Mouse (Mus musculus) splenic B cell, adult 2 months (primary cell): ENCODE results near the gene Adig.

Experiments used
- DNase-seq: peaks from one replicate; pipeline ENCODE4 v3.0.0-alpha.2; 2011; ENCODE audit warnings: low read depth, low spot score
- H3K27me3 ChIP-seq: 2 replicates; pipeline ENCODE4 v1.6.1; 2012; ENCODE audit warnings: mild to moderate bottlenecking, low read length, moderate library complexity, mixed read lengths; ENCODE audit not compliant: control insufficient read depth, poor library complexity, insufficient read depth, severe bottlenecking
- H3K36me3 ChIP-seq: 2 replicates; pipeline ENCODE4 v1.6.1; 2012; ENCODE audit warnings: mild to moderate bottlenecking, low read length, moderate library complexity, mixed read lengths; ENCODE audit not compliant: control insufficient read depth, poor library complexity, insufficient read depth, severe bottlenecking

Gene Adig

GRCm38 (mm10) chr2:158519071-158519470 is 16.7 kb downstream of the Adig start:
- Histone ChIP-seq H3K27me3 (no peaks in the 10 kb centered on the region; the same call in 1 of the 2 replicates), H3K36me3 (no peaks in the 10 kb centered on the region)
- DNase-seq = no peak

- no peak for DNase-seq
- no peaks in the 10 kb centered on the region for H3K36me3 ChIP-seq
- no peaks in the 10 kb centered on the region; the same call in 1 of the 2 replicates for H3K27me3 ChIP-seq
Measured at GRCm38 (mm10) chr2:158519800-158520199, 17.4 kb downstream of the Adig start.

GRCm38 (mm10) chr2:158523060-158523459 is 20.6 kb downstream of the Adig start:
- no peaks in the 10 kb centered on the region for H3K36me3 ChIP-seq
- DNase-seq = no peak
- H3K27me3 ChIP-seq = no peaks in the 10 kb centered on the region; the same call in 1 of the 2 replicates

GRCm38 (mm10) chr2:158524129-158524860 is 21.9 kb downstream of the Adig start:
- no peaks in the 10 kb centered on the region; the same call in 1 of the 2 replicates for H3K27me3 ChIP-seq
- no peak for DNase-seq
- no peaks in the 10 kb centered on the region for H3K36me3 ChIP-seq

- peak; percentile 68 for DNase-seq
- H3K27me3 ChIP-seq = no peaks in the 10 kb centered on the region
- H3K36me3 ChIP-seq = no peaks in the 10 kb centered on the region
Measured at GRCm38 (mm10) chr2:158534090-158534489, 31.7 kb downstream of the Adig start.

GRCm38 (mm10) chr2:158534559-158534958 is 32.1 kb downstream of the Adig start:
- no peak for DNase-seq
- Histone ChIP-seq H3K36me3 (no peaks in the 10 kb centered on the region), H3K27me3 (no peaks in the 10 kb centered on the region)

GRCm38 (mm10) chr2:158539433-158540305 is 37.3 kb downstream of the Adig start:
- Histone ChIP-seq H3K36me3 (no peaks in the 10 kb centered on the region), H3K27me3 (no peaks in the 10 kb centered on the region)
- no peak for DNase-seq

- no peaks in the 10 kb centered on the region for H3K27me3 ChIP-seq
- H3K36me3 ChIP-seq = no peaks in the 10 kb centered on the region
- no peak for DNase-seq
Measured at GRCm38 (mm10) chr2:158541286-158541685, 38.9 kb downstream of the Adig start.

- no peak for DNase-seq
- H3K27me3 ChIP-seq = no peaks in the 10 kb centered on the region
- H3K36me3 ChIP-seq = no peaks in the 10 kb centered on the region
Measured at GRCm38 (mm10) chr2:158545266-158545665, 42.9 kb downstream of the Adig start.

- peak; percentile 76 for DNase-seq
- no peaks in the 10 kb centered on the region for H3K36me3 ChIP-seq
- no peaks in the 10 kb centered on the region for H3K27me3 ChIP-seq
Measured at GRCm38 (mm10) chr2:158546751-158547150, 44.3 kb downstream of the Adig start.

- no peaks in the 10 kb centered on the region for H3K36me3 ChIP-seq
- H3K27me3 ChIP-seq = no peaks in the 10 kb centered on the region
- DNase-seq = peak; percentile 85
Measured at GRCm38 (mm10) chr2:158550067-158550466, 47.7 kb downstream of the Adig start.

GRCm38 (mm10) chr2:158554366-158554765 is 52.0 kb downstream of the Adig start:
- no peak for DNase-seq
- H3K27me3 ChIP-seq = no peaks in the 10 kb centered on the region

GRCm38 (mm10) chr2:158555252-158555651 is 52.8 kb downstream of the Adig start:
- DNase-seq = no peak
- H3K36me3 ChIP-seq = no peaks in the 10 kb centered on the region
- no peaks in the 10 kb centered on the region for H3K27me3 ChIP-seq

More at GRCm38 (mm10) chr2:158554366-158554765, 52.0 kb downstream of the Adig start:
- H3K36me3 ChIP-seq = no peaks in the 10 kb centered on the region

GRCm38 (mm10) chr2:158555812-158556211 is 53.4 kb downstream of the Adig start:
- DNase-seq = no peak
- no peaks in the 10 kb centered on the region for H3K36me3 ChIP-seq
- H3K27me3 ChIP-seq = no peaks in the 10 kb centered on the region

GRCm38 (mm10) chr2:158556225-158556624 is 53.8 kb downstream of the Adig start:
- no peaks in the 10 kb centered on the region for H3K36me3 ChIP-seq
- peak; percentile 78 for DNase-seq
- no peaks in the 10 kb centered on the region for H3K27me3 ChIP-seq
